Mouse (Mus musculus) layer of hippocampus, adult 9-10 months (tissue): ENCODE measurements at regions not wholly inside any gene's neighbourhood (a gene's known extent, or its start where the extent isn't known, plus 50 kb on each side); places are given as distances from the start of the nearest gene placed in this dataset.

Experiments used
- DNase-seq: peaks from one replicate; pipeline ENCODE4 v3.0.0; 2022; ENCODE audit warnings: low spot score

DNA sequence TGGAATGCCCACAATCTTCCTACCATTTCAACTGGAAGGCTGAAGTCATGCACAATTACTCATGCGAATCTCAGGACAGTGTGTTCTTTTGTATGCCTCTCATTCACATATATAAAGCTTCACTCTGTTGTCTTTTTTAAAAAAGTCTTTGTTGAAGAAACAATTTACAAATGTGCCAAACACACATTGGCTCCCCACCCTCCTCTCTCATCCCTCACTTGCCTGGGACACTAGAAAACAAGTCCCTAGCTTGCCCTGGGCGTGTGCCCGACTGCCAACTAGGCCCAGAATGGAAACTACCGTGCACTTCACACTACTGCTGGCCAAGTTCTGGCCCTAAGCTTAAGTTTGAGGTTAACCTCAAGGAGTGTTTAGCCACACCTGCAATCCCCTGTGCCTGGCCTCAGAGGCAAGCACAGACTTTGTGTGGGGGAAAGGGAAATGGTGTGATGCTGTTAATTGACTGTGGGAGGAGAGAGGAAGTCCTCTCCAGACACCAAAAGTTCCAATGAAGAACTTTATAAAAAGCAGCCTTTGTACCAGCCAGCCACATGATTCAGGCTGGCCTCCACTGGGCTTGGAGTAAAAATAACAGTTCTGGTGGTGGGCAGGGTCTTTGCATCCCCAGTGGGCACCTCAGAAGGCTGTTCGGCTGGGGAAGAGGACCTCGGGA is 70.2 kb upstream of the Picalm start:
- DNase-seq = peak; percentile 33

DNA sequence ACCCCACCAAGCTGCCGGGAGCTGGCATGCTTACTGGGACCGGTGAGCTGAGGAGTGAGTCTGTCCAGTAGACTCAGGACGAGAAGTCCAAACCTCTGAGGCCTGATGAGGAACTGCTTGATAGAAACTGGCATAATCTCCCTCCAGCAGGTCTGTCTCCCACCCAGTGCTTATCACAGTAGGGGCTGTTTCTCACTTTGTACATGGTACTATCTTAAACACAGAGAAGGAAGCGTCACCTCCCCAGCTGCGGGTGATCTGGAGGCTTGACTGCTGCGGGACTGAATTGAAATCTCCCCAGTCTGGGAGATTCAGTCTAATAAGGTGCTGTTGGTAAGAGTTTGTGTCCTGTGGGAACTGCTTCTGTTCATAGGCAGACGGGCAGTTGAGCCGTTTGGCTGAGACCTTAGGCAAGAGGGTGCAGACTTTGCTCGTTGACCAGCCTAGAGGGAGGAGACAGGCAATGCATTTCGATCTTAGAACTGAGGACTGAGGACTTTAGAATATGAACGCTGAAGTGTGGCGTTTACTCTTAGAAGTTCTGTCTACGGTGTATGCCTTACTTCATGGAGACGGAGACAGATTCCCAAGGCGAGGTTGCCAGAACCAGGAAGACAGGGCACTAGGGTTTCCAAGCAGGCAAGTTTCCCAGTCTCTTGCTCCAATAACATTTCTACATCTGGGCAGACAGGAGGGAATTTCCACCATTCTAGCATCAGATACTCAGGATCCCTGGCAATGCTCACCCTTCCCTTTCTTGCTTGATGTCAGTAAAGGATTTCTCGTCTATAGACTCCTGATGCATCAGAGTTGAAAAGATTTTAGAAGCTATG is 69.5 kb upstream of the Picalm start:
- DNase-seq = no peak

DNA sequence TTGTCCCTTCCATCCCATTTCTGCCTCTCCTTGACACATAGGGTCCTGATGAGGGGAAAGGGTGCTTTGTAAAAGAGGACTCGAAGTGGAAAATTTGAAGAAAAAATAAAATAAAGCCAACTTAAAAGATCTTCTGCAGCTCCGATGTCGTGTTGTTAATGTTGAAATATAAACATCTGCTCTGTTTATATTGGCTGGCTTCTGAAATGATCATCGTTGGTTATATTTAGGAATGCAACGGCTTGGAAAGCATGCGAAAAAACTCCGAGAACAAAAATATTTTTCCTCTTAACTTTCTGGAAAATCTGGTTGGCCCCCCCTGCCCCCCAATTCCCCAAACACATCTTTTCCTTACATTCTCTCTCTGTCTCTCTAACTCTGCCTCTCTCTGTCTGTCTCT is 68.3 kb upstream of the Picalm start:
- no peak for DNase-seq

DNA sequence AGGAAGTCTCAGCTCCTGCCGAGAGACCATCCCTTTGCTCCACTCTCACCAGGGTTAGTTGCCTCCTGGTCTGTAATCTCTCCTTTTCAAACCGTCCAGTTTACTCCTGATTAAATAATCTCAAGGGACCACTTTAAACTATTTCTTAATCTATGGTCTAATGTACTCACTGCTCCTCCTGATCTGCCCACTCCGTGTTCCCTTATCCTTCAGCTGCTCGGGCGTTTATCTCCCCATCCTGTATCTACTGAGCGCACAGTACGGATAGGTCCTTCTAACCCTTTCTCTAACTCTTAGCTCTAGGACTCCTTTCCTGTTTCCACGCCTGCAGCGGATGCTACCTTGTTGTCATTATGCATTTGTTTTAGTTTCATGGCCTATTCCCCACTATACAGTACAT is 67.1 kb upstream of the Picalm start:
- DNase-seq = no peak

DNA sequence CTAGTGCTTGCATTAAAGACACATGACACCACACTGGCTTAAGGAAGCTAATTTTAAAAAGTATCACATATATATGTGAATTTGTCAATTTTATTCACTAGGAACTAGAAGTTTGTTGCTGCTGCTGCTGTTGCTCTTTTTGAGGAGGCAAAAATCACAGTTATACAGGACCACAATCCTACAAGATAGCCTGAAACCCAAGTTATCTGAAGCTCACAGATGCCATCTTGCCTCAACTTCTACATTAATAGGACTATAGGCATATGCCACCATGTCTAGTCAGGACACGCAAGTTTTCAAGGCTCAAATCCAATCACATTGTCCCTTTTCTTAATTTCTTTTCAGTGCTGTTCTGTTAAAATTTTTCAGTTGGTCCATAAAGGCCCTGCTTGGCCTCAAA is 65.8 kb upstream of the Picalm start:
- DNase-seq = no peak

DNA sequence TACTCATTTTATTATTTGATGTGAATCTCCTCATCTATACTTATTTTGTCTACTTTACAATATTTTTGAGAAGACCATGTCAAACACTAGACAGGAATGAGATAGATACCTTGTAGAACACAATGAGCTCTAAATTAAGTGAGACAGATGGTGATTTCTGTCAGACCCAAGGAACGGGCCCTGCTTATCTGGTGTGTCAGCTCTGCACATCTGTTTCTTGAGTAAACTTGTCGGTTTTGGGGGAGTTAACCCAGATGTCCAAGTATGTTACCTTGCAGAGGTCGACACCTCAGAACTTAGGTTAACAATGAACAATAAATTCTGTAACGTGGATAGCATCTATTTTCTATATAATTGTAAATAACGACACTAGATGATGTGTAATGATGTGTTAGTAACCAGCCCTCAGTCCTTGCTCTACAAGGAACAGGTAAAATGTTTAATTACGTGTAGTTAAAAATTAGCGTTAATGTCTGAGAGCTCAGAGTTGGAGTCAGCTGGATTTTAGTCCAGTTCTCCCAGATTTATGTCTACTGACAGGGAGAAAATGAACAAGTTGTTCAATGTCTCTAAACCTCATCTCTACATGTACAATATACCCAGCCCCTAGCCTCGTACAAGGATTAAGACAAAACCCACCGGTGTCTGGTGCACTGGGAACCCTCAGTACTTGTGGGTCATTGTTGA is 64.6 kb upstream of the Picalm start:
- DNase-seq = no peak

DNA sequence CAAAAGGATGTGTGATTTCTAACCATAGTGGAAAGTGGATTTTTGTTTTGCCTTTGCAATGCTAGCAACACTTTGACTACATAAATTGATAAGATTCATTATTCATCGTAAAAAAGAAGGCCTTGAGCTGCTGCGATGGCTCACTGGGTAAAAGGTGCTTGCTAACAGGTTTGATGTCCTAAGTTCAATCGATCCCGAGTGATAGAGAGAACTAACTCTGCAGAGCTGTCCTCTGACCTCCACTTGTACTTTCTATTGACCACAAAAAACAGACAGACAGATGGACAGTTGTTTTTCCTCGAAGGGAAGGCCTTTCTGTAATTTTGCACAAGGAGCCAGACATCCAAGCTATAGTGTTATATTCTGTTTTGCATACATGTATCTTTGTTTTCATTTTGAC is 63.7 kb upstream of the Picalm start:
- no peak for DNase-seq

DNA sequence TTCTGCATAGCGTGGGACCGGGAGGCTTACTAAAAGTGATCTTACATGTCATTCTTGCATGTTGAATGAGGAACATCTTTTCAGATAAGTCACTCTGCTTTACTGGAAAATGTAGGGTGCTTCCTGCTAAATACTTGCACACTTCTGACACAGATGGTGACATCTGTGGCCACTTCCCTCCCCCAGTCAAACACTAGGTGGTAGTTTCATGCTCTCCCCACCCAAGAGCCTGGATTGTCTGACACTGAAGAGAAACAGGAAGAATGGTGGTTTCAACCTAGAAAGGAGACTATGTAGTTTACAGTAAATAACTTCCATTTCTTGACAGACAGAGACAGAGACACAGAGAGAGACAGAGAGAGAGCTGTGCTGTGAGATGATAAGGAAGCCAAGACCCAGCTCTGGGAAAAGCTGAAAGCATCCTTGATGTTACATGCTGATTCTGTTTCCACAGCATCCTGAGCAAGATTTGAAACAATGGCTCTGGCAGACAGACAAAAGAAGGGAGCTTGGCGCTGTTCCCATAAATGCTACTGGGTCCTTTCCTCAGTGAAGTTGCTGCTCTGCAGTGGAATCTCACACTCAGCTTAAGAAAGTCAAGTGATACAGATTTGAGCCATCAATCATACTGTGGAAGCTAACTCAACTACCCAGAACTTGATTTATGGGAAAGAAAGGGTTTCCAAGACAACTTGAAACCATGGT is 61.9 kb upstream of the Picalm start:
- no peak for DNase-seq

DNA sequence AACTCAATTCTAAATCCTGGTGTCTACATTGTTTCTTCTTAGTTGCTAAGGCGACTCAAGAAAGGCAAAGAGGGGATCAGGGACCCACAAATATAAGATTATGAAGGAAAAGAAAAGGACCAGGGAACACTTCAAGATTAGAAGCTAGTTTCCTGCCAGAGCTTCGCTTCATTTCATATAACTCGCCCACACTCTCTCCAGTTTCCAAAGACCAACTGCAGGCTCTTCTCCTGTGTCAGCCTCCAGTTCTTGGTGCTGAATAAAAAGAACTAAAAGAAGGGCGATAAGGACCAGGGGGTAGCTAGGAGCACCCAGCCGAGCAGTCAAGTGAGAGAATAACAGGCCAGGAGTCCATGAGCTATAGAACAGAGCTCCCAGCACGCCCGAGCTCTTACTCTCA is 59.7 kb upstream of the Picalm start:
- no peak for DNase-seq

DNA sequence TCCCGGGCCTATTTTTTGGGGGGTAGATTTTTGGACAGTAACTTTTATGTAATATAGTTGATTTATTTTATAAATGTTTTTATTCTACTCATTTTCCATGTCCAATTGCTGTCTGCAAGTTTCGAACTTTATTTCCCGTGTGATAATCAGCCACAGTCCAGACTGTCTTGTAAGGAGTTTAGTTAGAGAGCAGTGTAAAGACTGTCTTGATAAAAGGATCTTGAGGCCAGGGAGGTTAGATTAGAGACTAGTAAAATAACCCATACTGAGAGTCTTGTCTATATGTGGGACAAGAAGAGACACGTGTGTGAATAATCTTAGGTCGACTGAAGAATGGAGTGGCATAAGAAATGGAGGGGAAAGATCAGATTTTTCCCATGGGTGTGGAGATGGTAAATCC is 56.1 kb upstream of the Picalm start:
- no peak for DNase-seq

DNA sequence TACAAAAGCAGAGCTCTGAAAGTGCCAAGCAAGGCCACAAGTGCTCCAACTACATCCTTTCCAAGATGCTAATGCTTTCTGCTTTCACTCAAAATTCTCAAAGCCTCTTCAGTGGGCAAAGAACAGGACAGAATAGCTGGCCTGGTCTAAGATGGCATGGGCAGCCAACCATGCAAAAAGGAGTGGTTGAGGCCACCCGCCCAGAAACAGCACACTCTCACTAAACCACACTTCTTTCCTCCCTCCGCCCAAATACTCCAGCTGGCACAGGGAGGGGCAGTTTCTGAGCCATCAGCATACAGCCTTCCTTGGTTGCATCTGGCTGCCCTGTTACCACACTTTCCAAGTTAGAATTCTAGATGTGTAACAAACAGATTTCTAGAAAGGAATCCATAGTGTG is 55.4 kb upstream of the Picalm start:
- DNase-seq = no peak

DNA sequence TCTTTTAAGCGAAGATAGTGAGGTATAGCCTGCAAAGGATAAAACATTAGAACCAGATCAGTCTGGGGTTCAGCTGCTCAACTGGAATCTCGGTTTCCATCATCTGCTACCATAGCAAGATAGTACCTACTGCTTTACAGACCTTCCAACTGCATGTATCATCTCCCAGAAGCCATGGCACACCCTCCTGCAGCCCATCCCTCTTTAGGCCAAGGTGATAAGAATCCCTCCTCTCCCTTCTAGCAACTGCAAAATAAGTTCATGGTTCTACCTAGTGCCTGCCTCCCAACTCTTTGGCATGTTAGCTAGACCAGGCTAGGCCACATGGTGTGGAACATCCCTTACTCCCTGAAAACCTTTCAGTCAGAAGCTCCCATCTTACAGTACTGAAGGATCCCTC is 52.4 kb upstream of the Picalm start:
- DNase-seq = no peak

DNA sequence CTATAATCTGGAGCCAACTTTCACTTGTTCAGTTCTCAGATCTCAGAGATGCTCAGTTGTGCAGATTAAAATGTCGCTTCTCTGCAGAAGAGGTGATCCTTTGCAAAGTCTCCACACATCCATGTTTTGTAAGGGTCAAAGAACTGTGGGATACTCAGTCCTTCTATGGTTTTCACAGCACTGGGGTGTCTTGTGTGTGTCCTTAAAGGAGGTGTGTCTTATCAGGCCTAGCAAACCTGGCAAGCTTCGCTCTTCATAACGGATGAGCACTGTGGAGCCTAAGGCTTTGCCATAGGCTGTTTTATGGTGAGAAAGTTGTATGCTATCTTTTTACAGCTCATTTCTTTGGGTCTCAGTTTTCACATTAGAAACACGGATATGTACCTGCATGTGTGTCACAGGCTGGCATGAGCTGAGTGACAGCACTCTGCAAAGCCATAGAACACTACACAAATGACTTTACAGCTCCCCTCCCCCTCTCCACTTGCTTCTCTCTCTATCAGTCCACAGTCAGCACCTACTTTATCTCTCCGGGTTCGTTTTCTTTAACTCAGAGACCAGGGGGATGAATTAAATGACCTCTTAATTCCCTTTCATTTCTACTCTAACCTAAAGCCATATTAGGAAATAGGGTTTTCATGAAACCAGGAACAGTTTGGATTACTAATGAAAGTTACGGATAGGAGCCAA is 49.8 kb upstream of the Picalm start:
- DNase-seq = no peak
